Mouse (Mus musculus) retina, postnatal 7 days (tissue): ENCODE data around the gene Endod1.

Experiments
- DNase-seq: peaks from one replicate; pipeline ENCODE4 v3.0.0-alpha.2; 2012; ENCODE audit warnings: low read depth, low spot score

Gene Endod1

DNA sequence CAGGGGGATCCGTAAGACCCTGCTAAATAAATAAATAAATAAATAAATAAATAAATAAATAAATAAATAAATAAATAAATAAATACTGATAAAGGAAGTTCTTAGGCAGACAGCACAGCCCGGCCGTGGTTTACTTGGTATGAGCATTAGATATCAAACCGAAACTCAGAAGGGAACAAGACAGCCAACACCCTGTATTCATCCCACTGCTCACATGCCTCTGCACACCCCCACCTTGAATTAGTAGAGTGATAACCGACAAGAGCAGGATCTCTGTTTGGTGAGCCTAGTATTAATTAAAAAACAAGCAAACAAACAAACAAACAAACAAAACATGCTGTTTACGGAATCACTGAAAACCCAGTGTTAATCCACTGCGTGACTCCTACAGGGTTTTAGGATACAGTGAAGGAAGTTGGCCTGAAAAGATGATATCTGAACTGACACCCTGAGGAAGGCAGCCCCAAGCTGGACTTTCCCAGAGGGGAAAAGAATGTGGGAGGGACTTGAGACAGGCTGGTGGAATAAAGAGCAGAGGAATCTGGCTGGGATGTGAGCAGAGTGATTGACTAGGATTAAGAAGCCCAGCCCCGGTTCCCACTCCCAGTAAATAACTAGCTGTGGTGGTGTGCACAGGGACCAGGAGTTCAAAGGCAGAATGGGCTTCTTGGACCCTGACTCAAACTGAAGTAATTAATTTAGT lies at the start of gene Endod1:
Gene Endod1 (minus strand): TSS at position 155 of the 703 bp plus-strand sequence.
- DNase-seq, result no peak

DNA sequence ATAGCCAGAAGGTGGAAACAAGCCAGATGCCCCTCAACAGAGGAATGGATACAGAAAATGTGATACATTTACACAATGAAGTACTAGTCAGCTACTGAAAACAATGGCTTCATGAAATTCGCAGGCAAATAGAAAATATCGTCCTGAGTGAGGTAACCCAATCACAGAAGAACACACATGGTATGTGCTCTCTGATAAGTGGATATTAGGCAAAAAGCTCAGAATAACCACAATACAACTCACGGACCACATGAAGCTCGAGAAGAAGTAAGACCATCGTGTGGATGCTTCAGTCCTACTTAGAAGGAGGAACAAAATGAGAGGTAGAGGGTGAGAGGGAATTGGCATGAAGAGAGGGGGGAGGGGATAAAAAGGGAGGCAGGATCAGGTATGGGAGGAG lies 27.8 kb upstream of the Endod1 start:
- DNase-seq, result no peak

DNA sequence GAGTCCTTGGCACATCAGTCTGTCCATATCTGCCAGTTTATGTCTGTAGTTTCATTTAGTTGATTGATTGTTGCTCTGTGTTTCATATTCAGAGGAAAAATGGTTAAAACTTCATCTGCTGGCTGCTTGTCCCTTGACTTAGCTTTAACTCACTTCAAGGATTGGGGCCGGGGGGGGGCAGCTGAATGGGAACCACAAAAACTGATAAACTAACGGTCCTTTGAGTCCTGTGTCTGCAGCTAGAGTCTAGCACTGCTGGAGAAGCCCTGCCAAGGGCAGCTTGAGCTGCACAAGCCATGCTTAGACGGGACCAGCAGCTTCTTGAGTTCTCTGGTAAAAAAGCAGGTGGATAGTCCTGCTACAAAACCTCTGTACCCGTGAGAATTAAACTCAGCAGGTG lies 26.7 kb upstream of the Endod1 start:
- DNase-seq, result no peak

DNA sequence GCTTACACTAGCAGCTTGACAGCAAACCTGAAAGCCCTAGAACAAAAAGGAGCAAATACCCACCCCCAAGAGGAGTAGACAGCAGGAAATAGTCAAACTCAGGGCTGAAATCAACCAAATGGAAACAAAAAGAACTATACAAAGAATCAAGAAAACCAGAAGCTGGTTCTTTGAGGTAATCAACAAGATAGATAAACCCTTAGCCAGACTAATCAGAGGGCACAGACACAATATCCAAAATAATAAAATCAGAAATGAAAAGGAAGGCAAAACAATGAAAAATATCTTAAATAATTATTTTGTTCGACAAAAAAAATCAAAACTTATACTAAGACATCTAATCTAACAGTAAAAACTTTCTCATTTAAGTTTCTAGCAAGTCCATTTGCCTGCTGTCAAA lies 24.7 kb upstream of the Endod1 start:
- no peak for DNase-seq

DNA sequence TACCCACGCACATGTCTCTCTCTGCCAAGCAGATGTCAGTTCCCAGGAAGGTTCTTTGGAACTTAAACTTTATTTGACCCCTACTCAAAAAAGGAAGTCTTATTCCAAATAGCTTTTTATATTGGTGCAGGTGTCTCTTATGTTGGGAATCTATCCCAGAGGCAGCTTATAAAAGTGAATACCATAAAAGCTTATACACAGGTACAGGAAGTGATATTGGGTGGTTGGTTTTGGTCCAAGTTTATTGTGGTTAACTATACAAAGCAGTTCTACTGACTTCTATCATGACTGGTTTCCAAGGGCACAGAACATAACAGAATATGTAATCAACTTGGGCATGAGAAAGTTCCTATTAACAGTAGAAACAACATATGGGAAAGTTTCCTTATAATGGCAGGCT lies 20.8 kb upstream of the Endod1 start:
- no peak for DNase-seq

DNA sequence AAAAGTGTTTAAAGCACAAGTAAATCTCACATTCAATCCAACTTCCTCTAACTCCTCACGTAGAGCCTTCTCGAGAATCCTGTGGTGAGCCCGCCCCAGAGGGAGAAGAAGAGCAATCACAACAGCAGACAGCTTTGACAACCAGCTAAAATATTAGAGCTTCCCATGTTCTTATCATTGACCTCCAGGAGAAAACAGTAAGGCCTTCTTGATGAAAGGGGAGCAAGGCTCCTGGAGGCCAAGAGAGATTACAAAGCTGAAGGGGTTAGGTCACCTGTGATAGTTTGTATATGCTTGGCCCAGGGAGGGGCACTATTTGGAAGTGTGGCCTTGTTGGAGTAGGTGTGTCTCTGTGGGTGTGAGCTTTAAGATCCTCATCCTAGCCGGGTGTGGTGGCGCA lies 19.1 kb upstream of the Endod1 start:
- DNase-seq, result no peak

DNA sequence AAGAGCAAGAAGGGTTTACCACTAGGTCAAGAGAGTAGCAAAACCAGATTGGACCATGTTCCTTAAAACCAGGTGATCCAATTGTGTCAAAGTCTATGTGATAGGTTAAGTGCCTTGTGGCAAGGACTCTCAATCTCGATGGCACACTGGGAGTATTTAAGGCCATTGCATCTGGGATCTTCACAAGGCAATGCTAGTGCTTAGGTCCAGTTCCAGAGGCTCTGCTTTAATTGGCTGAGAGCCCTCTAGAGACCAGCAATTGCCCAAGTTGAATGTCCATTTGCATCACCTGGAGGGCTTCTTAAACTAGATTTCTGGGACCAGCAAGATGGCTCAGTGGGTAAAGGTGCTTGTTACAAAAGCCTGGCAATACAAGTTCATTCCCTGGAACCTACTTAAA lies 17.6 kb upstream of the Endod1 start:
- DNase-seq, result no peak

DNA sequence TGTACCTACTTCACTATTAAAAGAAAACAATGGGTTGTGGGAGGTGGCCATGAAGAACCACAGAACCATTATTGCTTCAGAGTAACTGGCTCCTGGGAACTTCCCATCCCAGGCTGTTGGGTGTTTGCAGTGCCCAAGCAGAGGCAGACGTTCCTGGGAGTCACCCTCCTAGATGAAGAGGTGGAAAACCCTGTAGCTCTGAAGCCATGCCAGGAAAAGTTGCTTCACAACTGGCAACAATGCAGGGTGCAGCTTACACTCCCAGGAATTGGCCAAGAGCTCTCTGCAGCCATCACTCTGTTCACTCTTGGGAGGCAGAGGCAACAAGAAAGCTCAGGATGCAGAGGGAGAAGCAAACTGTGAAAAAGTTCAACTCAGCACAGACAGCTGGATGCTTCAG lies 16.8 kb upstream of the Endod1 start:
- DNase-seq, result no peak

DNA sequence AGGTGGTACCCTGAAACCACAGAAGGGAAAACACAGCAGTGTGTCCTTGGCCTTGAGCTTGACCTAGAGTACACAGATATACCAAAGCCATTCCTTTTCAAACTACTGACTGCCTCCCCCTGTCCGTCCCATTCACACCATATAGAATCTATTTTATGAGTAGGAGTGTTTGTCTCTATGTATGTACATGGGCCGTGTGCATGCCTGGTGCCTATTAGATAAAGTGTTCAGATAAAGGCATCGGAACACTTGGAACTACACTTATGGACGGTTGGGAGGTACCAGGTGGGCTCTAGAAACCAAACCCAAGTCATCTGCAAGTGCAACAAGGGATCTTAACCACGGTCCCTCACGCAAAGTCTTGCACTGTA lies 16.1 kb upstream of the Endod1 start:
- no peak for DNase-seq

DNA sequence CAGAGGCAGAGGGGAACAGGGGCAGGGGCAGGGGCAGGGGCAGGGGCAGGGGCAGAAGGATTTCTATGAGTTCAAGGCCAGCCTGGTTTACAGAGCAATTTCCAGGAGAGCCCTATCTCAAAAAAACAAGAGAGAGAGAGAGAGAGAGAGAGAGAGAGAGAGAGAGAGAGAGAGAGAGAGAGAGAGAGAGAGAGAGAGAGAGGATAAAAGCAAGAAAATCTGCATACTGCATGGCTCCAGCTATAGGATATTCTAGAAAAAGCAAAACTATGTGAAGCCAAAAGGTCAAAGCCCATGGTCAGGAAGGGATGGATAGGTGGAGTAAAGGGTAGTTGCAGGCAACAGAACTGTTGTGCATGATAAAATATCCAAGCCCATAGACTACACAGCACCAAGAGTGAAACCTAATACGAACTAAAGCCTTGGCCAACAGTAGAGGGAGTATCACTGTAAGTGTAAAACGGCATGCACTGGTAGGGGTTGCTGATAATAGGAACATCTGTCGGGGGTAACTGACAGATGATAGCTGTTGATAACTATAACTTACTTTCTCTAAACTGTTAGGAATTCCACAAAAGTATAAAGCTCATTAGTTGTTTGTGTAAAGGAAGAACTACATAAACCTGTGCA lies 15.6 kb upstream of the Endod1 start:
- no peak for DNase-seq

DNA sequence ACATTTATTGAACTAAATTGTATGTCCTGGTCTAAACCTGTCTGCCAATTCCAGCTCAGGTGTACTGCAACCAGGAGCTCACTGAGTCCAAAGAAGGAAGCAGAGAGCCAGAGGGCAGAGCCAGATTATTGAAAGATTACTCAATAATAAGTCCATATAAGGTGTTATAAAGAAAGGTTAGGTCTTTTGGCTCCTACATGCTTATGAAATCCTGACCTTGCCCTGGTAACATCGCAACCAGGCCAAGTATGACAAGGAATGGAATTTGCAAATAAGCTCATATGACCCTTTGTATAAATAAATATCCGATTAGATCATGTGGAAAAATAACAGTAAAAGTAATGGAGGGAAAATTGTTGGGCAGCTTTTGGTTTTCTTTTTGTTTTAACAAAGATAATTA lies 14.8 kb upstream of the Endod1 start:
- DNase-seq, result no peak

DNA sequence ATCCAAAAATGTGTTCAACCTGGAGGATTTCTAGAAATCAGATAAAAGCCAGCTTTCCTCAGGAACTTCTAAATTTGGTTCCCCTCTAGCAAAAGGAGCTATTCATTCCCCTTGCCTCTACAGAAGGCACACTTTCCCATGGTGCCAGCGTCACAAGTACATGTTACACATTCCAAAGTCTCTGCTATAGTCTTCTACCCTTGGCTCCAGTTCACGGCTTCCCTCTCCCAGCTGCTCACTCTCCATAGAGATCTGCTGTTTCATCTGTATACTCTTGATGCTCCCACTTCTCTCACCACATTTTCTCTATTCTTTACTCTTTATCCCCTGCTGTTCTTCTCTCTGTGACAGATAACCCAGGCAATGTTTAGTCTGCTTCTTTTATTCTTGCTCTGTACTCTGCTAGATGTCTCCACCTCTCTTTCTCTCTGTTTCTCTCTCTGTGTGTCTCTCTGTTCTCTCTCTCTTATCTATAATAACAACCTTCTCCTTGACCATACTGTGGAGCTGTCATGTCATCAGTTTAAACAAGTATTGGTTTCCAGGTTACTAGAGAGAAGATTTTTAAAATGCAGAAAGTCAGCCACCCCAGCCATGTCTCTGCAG lies 13.8 kb upstream of the Endod1 start:
- no peak for DNase-seq

DNA sequence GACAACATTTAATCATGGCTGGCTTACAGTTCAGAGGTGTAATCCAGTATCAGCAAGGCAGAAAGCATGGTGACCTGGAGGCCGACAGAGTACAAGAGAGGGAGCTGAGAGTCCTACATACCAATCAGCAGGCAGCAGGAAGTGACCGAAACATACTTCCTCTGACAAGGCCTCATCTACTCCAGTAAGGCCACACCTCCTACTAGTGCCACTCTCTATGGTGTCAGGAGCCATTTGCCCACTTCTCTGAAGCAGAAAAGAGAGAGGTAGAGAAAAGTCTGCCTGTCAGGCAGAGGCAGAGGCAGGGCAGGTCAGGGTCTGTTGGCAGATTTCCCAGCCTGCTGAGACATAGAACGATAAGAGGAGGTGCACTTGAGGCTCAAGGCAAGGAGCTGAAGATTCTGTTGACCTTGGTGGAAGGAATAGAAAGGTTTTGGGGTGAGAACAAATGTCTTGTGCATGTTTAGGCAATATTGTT lies 10.6 kb upstream of the Endod1 start:
- DNase-seq, result no peak

DNA sequence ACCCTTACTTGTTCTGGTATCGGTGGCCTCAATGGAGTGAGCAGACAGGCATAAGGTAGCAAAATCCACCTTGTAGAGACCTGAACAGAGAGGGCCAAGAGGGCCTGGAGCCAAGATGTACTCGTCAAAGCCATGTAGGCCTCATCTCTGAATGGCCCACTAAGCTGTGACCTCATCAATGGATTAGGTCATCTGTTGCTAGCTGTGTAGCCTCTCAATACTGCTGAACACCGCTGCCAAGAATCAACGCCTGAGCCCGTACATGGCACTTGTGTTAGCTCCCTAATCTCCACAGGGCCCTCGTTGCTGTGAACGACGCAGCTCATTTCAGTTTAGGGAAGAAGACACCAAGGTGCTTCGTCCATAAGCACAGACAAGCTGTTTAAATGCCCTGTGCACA lies 10.0 kb upstream of the Endod1 start:
- DNase-seq, result no peak

DNA sequence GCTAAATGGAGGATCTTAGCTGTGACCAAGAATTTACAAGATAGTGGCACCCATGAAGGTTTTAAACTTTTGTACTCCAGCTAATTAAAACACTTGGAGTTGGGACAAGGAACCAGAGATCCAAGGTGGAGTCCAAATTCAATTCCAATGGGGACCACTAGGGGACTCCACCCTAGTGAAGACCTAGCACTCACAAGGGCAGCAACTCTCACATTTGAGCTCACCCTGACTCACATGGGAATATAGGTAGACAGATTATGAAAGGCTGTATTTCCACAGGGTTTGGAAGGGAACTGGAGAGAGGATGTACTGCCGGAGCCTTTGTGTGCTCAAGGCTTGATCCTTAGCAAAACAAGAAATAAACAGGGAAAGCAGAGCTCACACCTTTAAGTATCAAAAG lies 9.0 kb upstream of the Endod1 start:
- DNase-seq, result no peak

DNA sequence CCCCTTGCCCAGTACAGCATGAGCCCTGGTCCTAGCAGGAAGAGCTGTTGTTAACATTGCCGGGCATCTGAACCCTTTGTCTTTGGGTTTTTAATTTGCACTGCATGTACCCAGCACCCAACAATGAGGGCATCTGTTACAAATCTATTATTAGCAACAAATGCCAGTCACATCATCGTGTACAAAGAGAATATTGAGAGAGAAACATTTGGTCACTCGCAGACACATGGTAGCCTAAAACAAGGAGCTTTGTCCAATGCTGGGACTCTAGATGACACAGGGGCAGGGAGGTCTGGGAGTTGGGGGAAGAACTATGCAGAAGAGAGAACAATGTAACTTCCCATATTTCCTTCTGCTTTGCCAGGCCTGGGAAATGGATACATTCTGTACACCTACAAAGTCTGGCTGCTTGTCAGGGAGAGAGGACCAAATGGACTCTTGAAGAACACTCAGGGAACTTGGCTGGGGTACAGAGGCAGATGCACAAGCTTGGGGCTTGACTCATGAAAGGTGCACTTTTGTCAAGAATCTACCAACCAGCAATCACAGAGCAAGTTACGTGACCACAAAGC lies 7.8 kb upstream of the Endod1 start:
- no peak for DNase-seq

DNA sequence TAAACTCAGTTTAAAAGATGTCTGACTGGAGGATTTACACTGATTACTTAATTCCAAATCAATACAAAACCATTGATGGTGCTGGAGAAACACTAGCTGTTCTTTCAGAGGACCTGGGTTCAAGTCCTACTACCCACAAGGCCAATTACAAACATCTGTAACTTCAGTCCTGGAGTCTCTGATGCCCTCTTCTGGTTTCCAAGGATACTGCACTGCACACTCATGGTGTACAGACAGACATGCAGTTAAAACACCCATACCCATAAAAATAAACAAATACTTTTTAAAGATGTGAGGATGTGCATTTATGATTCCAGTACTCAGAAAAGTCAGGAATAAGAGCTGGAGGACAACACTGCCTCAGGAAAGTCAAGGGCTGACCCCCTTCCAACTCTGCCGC lies 6.7 kb upstream of the Endod1 start:
- no peak for DNase-seq

DNA sequence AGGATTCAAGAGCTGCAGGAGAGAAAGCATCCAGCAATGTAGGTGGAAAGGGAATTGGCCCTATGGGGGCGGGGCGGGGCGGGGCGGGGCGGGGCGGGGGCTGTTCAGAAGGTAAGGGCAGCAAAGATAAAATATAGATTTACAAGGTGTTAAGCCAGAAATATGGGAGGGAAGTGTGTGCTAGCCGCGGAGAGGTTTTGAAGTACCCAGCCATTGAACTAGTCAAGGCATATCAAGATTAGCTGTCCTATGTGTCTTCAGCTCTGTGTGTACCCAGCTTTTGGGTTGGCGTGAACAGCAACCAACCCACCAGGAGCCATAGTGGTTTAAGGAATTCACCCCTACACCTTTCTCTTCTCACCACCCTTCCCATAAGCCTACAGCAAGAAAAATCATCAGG lies 5.5 kb upstream of the Endod1 start:
- no peak for DNase-seq

DNA sequence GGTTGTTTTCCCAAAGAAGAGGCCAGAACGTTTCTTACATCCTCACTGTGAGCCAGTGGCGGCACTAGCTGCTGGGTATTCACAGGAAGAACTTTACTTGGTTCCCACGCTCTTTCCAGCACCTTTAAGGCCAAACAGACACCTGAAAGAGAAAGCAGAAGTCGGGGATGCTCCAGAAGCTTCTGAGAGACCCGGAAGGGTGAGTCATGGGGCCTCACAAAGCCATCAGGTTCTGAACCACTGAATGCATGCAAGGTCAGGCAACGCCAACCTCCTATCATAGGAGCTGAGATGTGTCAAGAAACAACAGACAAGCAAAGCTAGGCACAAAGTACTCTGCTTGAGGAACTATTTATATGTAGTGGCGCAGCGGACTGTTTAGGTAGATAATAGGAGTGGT lies 4.4 kb upstream of the Endod1 start:
- no peak for DNase-seq

DNA sequence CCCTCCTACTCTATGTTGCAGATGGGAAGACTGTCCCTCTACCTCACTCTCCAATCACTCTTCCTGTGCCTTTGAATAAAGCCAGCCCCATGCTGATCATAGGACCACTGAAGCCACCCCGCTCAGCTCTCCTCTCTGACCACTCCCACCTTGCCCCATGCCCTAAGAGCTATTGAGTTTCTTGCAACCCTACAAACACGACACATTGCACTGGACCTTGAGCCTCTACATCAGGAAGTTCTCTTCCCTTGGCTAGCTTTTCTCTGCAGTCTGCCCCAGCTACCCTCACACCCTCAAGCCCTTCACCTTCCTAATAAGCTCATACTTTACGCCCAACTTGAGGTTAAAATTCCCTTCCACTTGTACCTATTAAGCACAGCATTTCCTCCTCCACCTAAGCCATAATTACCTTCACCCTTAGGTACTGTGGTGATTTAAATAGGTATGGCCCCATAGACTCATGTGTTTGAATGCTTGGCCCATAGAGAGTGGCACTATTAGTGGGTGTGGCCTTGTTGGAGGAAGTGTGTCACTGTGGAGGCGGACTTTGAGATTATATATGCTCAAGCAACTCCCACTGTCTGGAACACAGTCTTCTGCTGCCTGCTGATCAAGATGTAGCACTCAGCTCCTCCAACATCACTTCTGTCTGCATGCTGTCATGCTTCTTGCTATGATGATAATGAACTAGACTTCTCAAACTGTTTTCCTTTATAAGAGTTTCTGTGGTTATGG lies 2.0 kb upstream of the Endod1 start:
- DNase-seq, result no peak

DNA sequence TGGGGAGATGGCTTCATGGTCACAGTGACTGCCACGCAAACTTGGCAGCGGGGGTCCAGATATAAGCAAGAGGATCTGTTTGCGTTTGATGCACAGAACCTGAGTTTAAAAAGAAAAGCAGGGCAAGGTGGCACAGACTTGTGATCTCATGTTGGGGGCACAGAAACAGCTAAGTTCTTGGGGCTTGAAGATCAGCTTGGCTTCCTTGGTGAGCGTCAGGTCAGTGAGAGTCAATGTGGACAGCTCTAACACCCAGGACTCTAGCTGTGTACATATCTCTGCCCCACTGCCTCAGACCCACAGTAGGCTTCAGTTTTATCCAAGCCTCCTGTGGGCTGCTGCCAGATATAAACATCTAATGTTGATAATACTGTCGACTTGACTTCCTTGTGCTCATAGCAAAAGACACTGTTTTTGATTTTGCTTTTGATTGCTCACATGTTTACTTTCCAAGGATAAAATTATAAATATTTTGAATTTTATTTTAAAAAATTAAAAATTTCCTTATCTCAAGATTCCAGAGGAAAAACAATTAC lies 1.0 kb upstream of the Endod1 start:
- no peak for DNase-seq
